In genomic region chr11:61968875-61969274, GRCm38 (mm10) we compare ENCODE assay signal across 31 mouse cellular contexts. TPM values are rescaled to one million over a fixed set of nuclear protein-coding genes. Genes with fewer than 3 reads are reported as not detected.
A peak's percentile ranks its signal among the peaks of the same experiment; 100 is the strongest.
DNase-seq lines count a peak whose midpoint lies in the region; ATAC-seq and TF ChIP-seq lines count a peak whose summit lies in the region.
"Had no signal": no experiment of that assay in that cellular context is flagged by ENCODE, and none has a peak within 500 bp of the region (broad histone marks: within the 10 kb centered on the region; RNA-seq: fewer than 3 reads in every experiment).

No protein-coding gene starts in this region.

- H3K9me3 ChIP-seq in stomach, embryonic 15.5 days, result no peaks in the 10 kb centered on the region
- no peaks in the 10 kb centered on the region for H3K9me3 ChIP-seq in stomach, postnatal 0 days (ENCODE audit: control insufficient read depth, low read length)
- H3K9me3 ChIP-seq in liver, embryonic 11.5 days (ENCODE audit: control insufficient read depth, low read length), result no peaks in the 10 kb centered on the region
- H3K9me3 ChIP-seq in liver, embryonic 16.5 days (replicated peaks; ENCODE audit: control insufficient read depth, low read length), result no peaks in the 10 kb centered on the region
- no peaks in the 10 kb centered on the region for H3K9me3 ChIP-seq in embryonic facial prominence, embryonic 10.5 days
- no peaks in the 10 kb centered on the region for H3K9me3 ChIP-seq in kidney, embryonic 14.5 days (ENCODE audit: control insufficient read depth, low read length)
- H3K9me3 ChIP-seq: G1E; heart, embryonic 10.5 days; heart, embryonic 15.5 days; hindbrain, embryonic 13.5 days; limb, embryonic 13.5 days had no signal

- no peak for TF ChIP-seq CTCF in stomach, postnatal 0 days (IDR thresholded peaks at IDR 0.05; ENCODE audit: low read depth)

- intact Hi-C loops in gastrocnemius, postnatal 14 days (cut with DNase I; ENCODE audit: low total_unique reads), result no loop called here

- H3K4me3 ChIP-seq in stomach, embryonic 15.5 days (replicated peaks), result no peak overlapping the region
- H3K4me3 ChIP-seq in stomach, postnatal 0 days (ENCODE audit: low read depth, low read length), result no peak overlapping the region
- H3K4me3 ChIP-seq in liver, embryonic 11.5 days (ENCODE audit: low read depth, low read length), result no peak overlapping the region
- peak overlapping the region; percentile 18; the same call in 1 of the 2 replicates for H3K4me3 ChIP-seq in liver, embryonic 16.5 days (ENCODE audit: low read depth, low read length)
- no peak overlapping the region for H3K4me3 ChIP-seq in embryonic facial prominence, embryonic 10.5 days
- no peak overlapping the region for H3K4me3 ChIP-seq in kidney, embryonic 14.5 days (ENCODE audit: low read length)
- H3K4me3 ChIP-seq: gastrocnemius, adult 2 months; heart, embryonic 10.5 days; heart, embryonic 15.5 days; hindbrain, embryonic 13.5 days; layer of hippocampus, adult 2 months; left cerebral cortex, adult 2 months; limb, embryonic 13.5 days had no signal

- DNase-seq in stomach, postnatal 0 days (ENCODE audit: low spot score), result no peak
- DNase-seq in liver, embryonic 11.5 days (ENCODE audit: low spot score), result no peak
- DNase-seq in gastrocnemius, postnatal 14 days, result no peak
- no peak for DNase-seq in embryonic facial prominence, embryonic 10.5 days (ENCODE audit: low spot score)
- DNase-seq in thymus, postnatal 14 days, result no peak
- DNase-seq: adrenal gland, postnatal 14 days; cerebellum, adult 18-20 months; cerebellum, postnatal 10 days; gastrocnemius, adult 2 months; kidney, adult 9 months; kidney, postnatal 14 days; lung, adult 2 months; lung, postnatal 10 days; right cerebral cortex, adult 18-20 months; right cerebral cortex, postnatal 4 days had no signal

- no peak for TF ChIP-seq EP300 in stomach, postnatal 0 days (optimal IDR thresholded peaks at IDR 0.05)

- no peak overlapping the region for H3K27ac ChIP-seq in stomach, embryonic 15.5 days
- H3K27ac ChIP-seq in stomach, postnatal 0 days (replicated peaks), result no peak overlapping the region
- no peak overlapping the region for H3K27ac ChIP-seq in liver, embryonic 11.5 days (ENCODE audit: low read depth, low read length)
- H3K27ac ChIP-seq in liver, embryonic 16.5 days (ENCODE audit: low read length), result peak overlapping the region; percentile 91
- H3K27ac ChIP-seq in embryonic facial prominence, embryonic 10.5 days (replicated peaks), result no peak overlapping the region
- H3K27ac ChIP-seq in kidney, embryonic 14.5 days (ENCODE audit: low read depth, low read length), result no peak overlapping the region
- H3K27ac ChIP-seq: gastrocnemius, adult 2 months; heart, embryonic 10.5 days; heart, embryonic 15.5 days; hindbrain, embryonic 13.5 days; layer of hippocampus, adult 2 months; left cerebral cortex, adult 2 months; limb, embryonic 13.5 days; macrophage had no signal

- H3K36me3 ChIP-seq in stomach, embryonic 15.5 days, result no peaks in the 10 kb centered on the region
- H3K36me3 ChIP-seq in stomach, postnatal 0 days (ENCODE audit: control insufficient read depth, insufficient read depth, low read length), result no peaks in the 10 kb centered on the region
- no peaks in the 10 kb centered on the region for H3K36me3 ChIP-seq in liver, embryonic 11.5 days (ENCODE audit: control insufficient read depth, insufficient read depth, low read length)
- H3K36me3 ChIP-seq in liver, embryonic 16.5 days (ENCODE audit: control insufficient read depth, insufficient read depth), result no peaks in the 10 kb centered on the region; the same call in 1 of the 2 replicates
- no peaks in the 10 kb centered on the region for H3K36me3 ChIP-seq in embryonic facial prominence, embryonic 10.5 days (replicated peaks)
- H3K36me3 ChIP-seq in kidney, embryonic 14.5 days (ENCODE audit: control insufficient read depth, insufficient read depth, low read length), result no peaks in the 10 kb centered on the region
- H3K36me3 ChIP-seq: heart, embryonic 10.5 days; heart, embryonic 15.5 days; hindbrain, embryonic 13.5 days; limb, embryonic 13.5 days had no signal

- H3K27me3 ChIP-seq in stomach, embryonic 15.5 days (replicated peaks), result no peaks in the 10 kb centered on the region
- H3K27me3 ChIP-seq in stomach, postnatal 0 days (ENCODE audit: control insufficient read depth, insufficient read depth, low read length), result no peaks in the 10 kb centered on the region
- no peaks in the 10 kb centered on the region; the same call in 1 of the 2 replicates for H3K27me3 ChIP-seq in liver, embryonic 11.5 days (replicated peaks; ENCODE audit: control insufficient read depth, insufficient read depth, low read length)
- no peaks in the 10 kb centered on the region for H3K27me3 ChIP-seq in liver, embryonic 16.5 days (ENCODE audit: control insufficient read depth, insufficient read depth, low read depth, low read length)
- H3K27me3 ChIP-seq in embryonic facial prominence, embryonic 10.5 days (replicated peaks; ENCODE audit: low read depth, poor library complexity, severe bottlenecking), result no peaks in the 10 kb centered on the region
- no peaks in the 10 kb centered on the region for H3K27me3 ChIP-seq in kidney, embryonic 14.5 days (ENCODE audit: control insufficient read depth, insufficient read depth, low read length)
- H3K27me3 ChIP-seq: limb, embryonic 13.5 days; Patski had no signal

- no peak overlapping the region for H3K4me2 ChIP-seq in stomach, embryonic 15.5 days
- H3K4me2 ChIP-seq in stomach, postnatal 0 days (replicated peaks; ENCODE audit: low read depth), result no peak overlapping the region
- no peak overlapping the region for H3K4me2 ChIP-seq in liver, embryonic 11.5 days
- peak overlapping the region; percentile 25; the same call in 1 of the 2 replicates for H3K4me2 ChIP-seq in liver, embryonic 16.5 days (ENCODE audit: low read depth, low read length)
- H3K4me2 ChIP-seq in kidney, embryonic 14.5 days (replicated peaks; ENCODE audit: low read depth, low read length), result no peak overlapping the region
- H3K4me2 ChIP-seq: heart, embryonic 15.5 days; hindbrain, embryonic 13.5 days; limb, embryonic 13.5 days; midbrain, embryonic 11.5 days had no signal

- ATAC-seq in stomach, embryonic 15.5 days (ENCODE audit: insufficient read depth, low FRiP score, low read depth), result peak; percentile 58; the same call in 1 of the 2 replicates
- ATAC-seq in stomach, postnatal 0 days (ENCODE audit: low FRiP score, low TSS enrichment), result no peak
- ATAC-seq in liver, embryonic 11.5 days (replicated peaks; ENCODE audit: low FRiP score), result peak; percentile 82
- peak; percentile 96 for ATAC-seq in liver, embryonic 16.5 days (ENCODE audit: low read depth)
- ATAC-seq in kidney, embryonic 14.5 days (ENCODE audit: low FRiP score, low TSS enrichment), result no peak
- ATAC-seq: forebrain, embryonic 16.5 days; intestine, embryonic 16.5 days; midbrain, embryonic 16.5 days; Patski had no signal

- 89% methylated on average over 2 of the region's 2 CpGs for WGBS in stomach, embryonic 15.5 days
- WGBS in stomach, postnatal 0 days, result 81% methylated on average over 2 of the region's 2 CpGs
- WGBS in liver, embryonic 11.5 days, result 73% methylated on average over 2 of the region's 2 CpGs
- 56% methylated on average over 2 of the region's 2 CpGs for WGBS in liver, embryonic 16.5 days (ENCODE audit: insufficient replicate concordance)
- WGBS in embryonic facial prominence, embryonic 10.5 days, result 92% methylated on average over 2 of the region's 2 CpGs
- 94% methylated on average over 2 of the region's 2 CpGs for WGBS in kidney, embryonic 14.5 days

- no peak overlapping the region for H3K9ac ChIP-seq in stomach, embryonic 15.5 days
- H3K9ac ChIP-seq in stomach, postnatal 0 days (ENCODE audit: low read length), result no peak overlapping the region
- H3K9ac ChIP-seq in liver, embryonic 11.5 days (ENCODE audit: low read depth, low read length), result no peak overlapping the region
- 0 out of 2 replicates have a peak overlapping the region, but pooled peaks have one; percentile 24 for H3K9ac ChIP-seq in liver, embryonic 16.5 days (ENCODE audit: low read depth, low read length)
- H3K9ac ChIP-seq in kidney, embryonic 14.5 days (ENCODE audit: low read depth, low read length), result no peak overlapping the region
- H3K9ac ChIP-seq: heart, embryonic 15.5 days; hindbrain, embryonic 13.5 days; limb, embryonic 13.5 days had no signal

- 0 out of 2 replicates have a peak, but pooled peaks cover under 1% of the 10 kb centered on the region for H3K4me1 ChIP-seq in stomach, embryonic 15.5 days
- no peaks in the 10 kb centered on the region for H3K4me1 ChIP-seq in stomach, postnatal 0 days (replicated peaks; ENCODE audit: control insufficient read depth, insufficient read depth)
- peaks cover 20% of the 10 kb centered on the region for H3K4me1 ChIP-seq in liver, embryonic 11.5 days (replicated peaks; ENCODE audit: control insufficient read depth, insufficient read depth, low read length)
- H3K4me1 ChIP-seq in liver, embryonic 16.5 days (ENCODE audit: control insufficient read depth, low read depth, low read length), result peaks cover 35% of the 10 kb centered on the region
- H3K4me1 ChIP-seq in embryonic facial prominence, embryonic 10.5 days, result peaks cover 10% of the 10 kb centered on the region
- H3K4me1 ChIP-seq in kidney, embryonic 14.5 days (ENCODE audit: control insufficient read depth, insufficient read depth, low read length), result peaks cover 6% of the 10 kb centered on the region; the same call in 1 of the 2 replicates
- H3K4me1 ChIP-seq: heart, embryonic 10.5 days; hindbrain, embryonic 13.5 days had no signal

RNA-seq across cellular contexts. Expression of gene Specc1, which starts 12.3 kb away (rescaled TPM):
- 9.8 and 13.4 TPM in 2 replicates for polyA plus RNA-seq in stomach, embryonic 15.5 days (2015; fragmentation: Nextera tagmentation; extraction: Ambion mirVana)
- 2.5 and 3.2 TPM in 2 replicates for polyA plus RNA-seq in stomach, postnatal 0 days (2015; fragmentation: Nextera tagmentation; extraction: Ambion mirVana)
- polyA plus RNA-seq in liver, embryonic 11.5 days (2014; fragmentation: Nextera tagmentation; extraction: Ambion mirVana), result 23.6 and 23.7 TPM in 2 replicates
- polyA plus RNA-seq in liver, embryonic 16.5 days (2015; fragmentation: Nextera tagmentation; extraction: Ambion mirVana), result 58.6 and 58.9 TPM in 2 replicates
- 1 to 10 TPM; 5.0 to 5.4 TPM for total RNA-seq in gastrocnemius, postnatal 14 days (2021)
- polyA plus RNA-seq in embryonic facial prominence, embryonic 10.5 days (2016; fragmentation: Nextera tagmentation; extraction: Ambion mirVana), result 14.9 and 15.3 TPM in 2 replicates
- 6.6 and 13.6 TPM in 2 replicates for polyA plus RNA-seq in kidney, embryonic 14.5 days (2014; fragmentation: Nextera tagmentation; extraction: Ambion mirVana)

RNA-seq across cellular contexts. Expression of gene Akap10, which starts 38.8 kb away (rescaled TPM):
- polyA plus RNA-seq in stomach, embryonic 15.5 days (2015; fragmentation: Nextera tagmentation; extraction: Ambion mirVana), result 16.3 and 16.7 TPM in 2 replicates
- polyA plus RNA-seq in stomach, postnatal 0 days (2015; fragmentation: Nextera tagmentation; extraction: Ambion mirVana), result 7.1 and 8.1 TPM in 2 replicates
- polyA plus RNA-seq in liver, embryonic 11.5 days (2014; fragmentation: Nextera tagmentation; extraction: Ambion mirVana), result 17.9 and 19.4 TPM in 2 replicates
- polyA plus RNA-seq in liver, embryonic 16.5 days (2015; fragmentation: Nextera tagmentation; extraction: Ambion mirVana), result 7.3 and 7.7 TPM in 2 replicates
- total RNA-seq in gastrocnemius, postnatal 14 days (2021), result 1 to 10 TPM; 8.0 to 9.5 TPM
- polyA plus RNA-seq in embryonic facial prominence, embryonic 10.5 days (2016; fragmentation: Nextera tagmentation; extraction: Ambion mirVana), result 18.6 and 19.1 TPM in 2 replicates
- 14.8 and 22.1 TPM in 2 replicates for polyA plus RNA-seq in kidney, embryonic 14.5 days (2014; fragmentation: Nextera tagmentation; extraction: Ambion mirVana)

Comparison
In these comparisons a context has a peak if more than half of its experiments do, and no peak if none do; other contexts are left out.
1. ATAC-seq: peak in stomach, embryonic 15.5 days (single experiment), liver, embryonic 11.5 days (single experiment) and liver, embryonic 16.5 days (single experiment); none in stomach, postnatal 0 days (single experiment) and kidney, embryonic 14.5 days (single experiment).